Mouse (Mus musculus) brain, embryonic 14.5 days (tissue): ENCODE results near the gene Dst.

Experiments
- CTCF ChIP-seq: fragments of 200-500 bp; IDR thresholded peaks from 2 replicates; pipeline ENCODE4 v1.5.1; 2012; ENCODE audit warnings: inconsistent platforms, mild to moderate bottlenecking, moderate library complexity, borderline replicate concordance; ENCODE audit not compliant: insufficient read depth, insufficient read length; ENCODE audit errors: extremely low read depth
- POLR2A ChIP-seq: fragments of 200-500 bp; IDR thresholded peaks from 2 replicates; pipeline ENCODE4 v1.6.1; 2012; ENCODE audit warnings: mild to moderate bottlenecking, inconsistent platforms, borderline replicate concordance; ENCODE audit not compliant: poor library complexity, insufficient read depth, insufficient read length, severe bottlenecking; ENCODE audit errors: extremely low read depth

- TF ChIP-seq POLR2A (no peak), CTCF (no peak)
Measured at GRCm38 (mm10) chr1:34216456-34216855, 308.4 kb downstream of the Dst start.
